Mouse (Mus musculus): ENCODE data around the gene Tpm4.

DNA sequence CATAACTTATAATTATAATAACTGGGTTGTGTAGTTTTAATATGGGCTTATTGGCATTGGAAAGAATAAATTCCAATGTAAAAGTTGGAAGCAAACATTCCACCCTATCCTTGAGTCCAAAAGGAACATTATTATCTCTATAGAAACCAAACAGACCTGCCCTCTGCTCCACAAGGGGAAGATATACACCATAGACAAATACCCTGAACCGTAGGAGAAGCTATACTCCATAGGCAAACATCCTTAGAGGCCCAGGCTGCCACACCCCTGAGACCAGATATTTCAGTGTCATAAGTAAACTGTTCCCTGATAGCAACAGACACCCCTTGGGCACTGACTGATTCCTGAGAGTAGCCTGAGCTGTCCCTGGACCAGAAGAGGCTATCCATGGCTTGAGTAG is 6.9 kb upstream of the Tpm4 start:
- TF ChIP-seq CTCF (IDR thresholded peaks at IDR 0.05; ENCODE audit: low read depth) (no peak), EP300 (IDR thresholded peaks at IDR 0.05; ENCODE audit: low read depth) (no peak)

All from heart, postnatal 0 days (tissue).